ENCODE assay signal across 9 mouse cellular contexts in the genomic region with DNA sequence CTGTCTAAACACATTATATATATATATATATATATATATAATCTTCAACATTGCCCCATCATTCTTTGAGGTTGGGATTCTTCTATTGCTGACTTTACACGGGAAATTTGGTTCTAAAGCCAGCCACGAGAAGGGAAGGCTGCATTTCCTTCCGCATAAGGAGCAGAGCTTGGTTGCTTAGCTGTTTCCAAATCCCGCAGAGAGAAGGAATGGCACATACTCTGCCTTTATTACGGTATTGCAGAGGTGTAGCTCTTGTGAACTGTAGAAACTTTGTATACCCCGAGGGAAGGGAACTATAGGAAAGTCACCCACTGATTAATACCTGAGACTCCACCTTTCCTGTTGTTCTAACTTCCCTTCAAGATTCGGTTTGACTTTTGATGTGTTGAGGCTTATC. TPM values are rescaled to one million over a fixed set of nuclear protein-coding genes. Genes with fewer than 3 reads are reported as not detected.
A peak's percentile ranks its signal among the peaks of the same experiment; 100 is the strongest.
DNase-seq lines count a peak whose midpoint lies in the region; ATAC-seq lines count a peak whose summit lies in the region.
"Had no signal": no experiment of that assay in that cellular context is flagged by ENCODE, and none has a peak within 500 bp of the region (broad histone marks: within the 10 kb centered on the region; RNA-seq: fewer than 3 reads in every experiment).

No protein-coding gene starts in this region.

- peaks cover 18% of the 10 kb centered on the region for H3K4me1 ChIP-seq in kidney, embryonic 16.5 days (ENCODE audit: insufficient read depth, low read length)
- H3K4me1 ChIP-seq in embryonic facial prominence, embryonic 11.5 days (ENCODE audit: control insufficient read depth, insufficient read depth, low read length) = no peaks in the 10 kb centered on the region
- peaks cover 3% of the 10 kb centered on the region; the same call in 1 of the 2 replicates for H3K4me1 ChIP-seq in hindbrain, embryonic 12.5 days
- H3K4me1 ChIP-seq in midbrain, embryonic 15.5 days = peaks cover 26% of the 10 kb centered on the region

- H3K36me3 ChIP-seq in kidney, embryonic 16.5 days (ENCODE audit: insufficient read depth, low read length) = 0 out of 2 replicates have a peak, but pooled peaks cover 2% of the 10 kb centered on the region
- no peaks in the 10 kb centered on the region for H3K36me3 ChIP-seq in embryonic facial prominence, embryonic 11.5 days (replicated peaks; ENCODE audit: control insufficient read depth, insufficient read depth, low read depth, low read length)
- H3K36me3 ChIP-seq in hindbrain, embryonic 12.5 days = no peaks in the 10 kb centered on the region
- no peaks in the 10 kb centered on the region for H3K36me3 ChIP-seq in midbrain, embryonic 15.5 days (replicated peaks)

- WGBS in kidney, embryonic 16.5 days = 4% methylated on average over 7 of the region's 7 CpGs
- WGBS in embryonic facial prominence, embryonic 11.5 days = 4% methylated on average over 7 of the region's 7 CpGs
- 6% methylated on average over 7 of the region's 7 CpGs for WGBS in hindbrain, embryonic 12.5 days
- 12% methylated on average over 7 of the region's 7 CpGs for WGBS in midbrain, embryonic 15.5 days

- peak overlapping the region; percentile 85 for H3K9ac ChIP-seq in kidney, embryonic 16.5 days (replicated peaks; ENCODE audit: low read length)
- peak overlapping the region; percentile 90 for H3K9ac ChIP-seq in embryonic facial prominence, embryonic 11.5 days (replicated peaks; ENCODE audit: low read length)
- peak overlapping the region; percentile 35; the same call in 1 of the 2 replicates for H3K9ac ChIP-seq in hindbrain, embryonic 12.5 days
- H3K9ac ChIP-seq in midbrain, embryonic 15.5 days = no peak overlapping the region

- no peaks in the 10 kb centered on the region for H3K9me3 ChIP-seq in kidney, embryonic 16.5 days (ENCODE audit: low read length)
- H3K9me3 ChIP-seq in embryonic facial prominence, embryonic 11.5 days (replicated peaks; ENCODE audit: control insufficient read depth, low read length) = no peaks in the 10 kb centered on the region
- no peaks in the 10 kb centered on the region for H3K9me3 ChIP-seq in hindbrain, embryonic 12.5 days (replicated peaks)
- H3K9me3 ChIP-seq in midbrain, embryonic 15.5 days = no peaks in the 10 kb centered on the region

- H3K27ac ChIP-seq in kidney, embryonic 16.5 days (ENCODE audit: low read length) = peak overlapping the region; percentile 75
- H3K27ac ChIP-seq in embryonic facial prominence, embryonic 11.5 days (replicated peaks; ENCODE audit: low read depth, low read length) = 0 out of 2 replicates have a peak overlapping the region, but pooled peaks have one; percentile 13
- no peak overlapping the region for H3K27ac ChIP-seq in hindbrain, embryonic 12.5 days
- H3K27ac ChIP-seq in midbrain, embryonic 15.5 days = no peak overlapping the region
- H3K27ac ChIP-seq: macrophage had no signal

- no peak for ATAC-seq in kidney, embryonic 16.5 days (ENCODE audit: low FRiP score, low TSS enrichment)
- no peak for ATAC-seq in embryonic facial prominence, embryonic 11.5 days (replicated peaks; ENCODE audit: insufficient number of reproducible peaks, low FRiP score, low TSS enrichment, low read depth)
- no peak for ATAC-seq in hindbrain, embryonic 12.5 days (ENCODE audit: low FRiP score)
- no peak for ATAC-seq in midbrain, embryonic 15.5 days (replicated peaks)

- H3K4me3 ChIP-seq in kidney, embryonic 16.5 days (ENCODE audit: low read length) = peak overlapping the region; percentile 67
- peak overlapping the region; percentile 58 for H3K4me3 ChIP-seq in embryonic facial prominence, embryonic 11.5 days (ENCODE audit: low read depth, low read length)
- H3K4me3 ChIP-seq in hindbrain, embryonic 12.5 days = peak overlapping the region; percentile 54
- no peak overlapping the region for H3K4me3 ChIP-seq in midbrain, embryonic 15.5 days

- H3K27me3 ChIP-seq in kidney, embryonic 16.5 days (ENCODE audit: insufficient read depth, low read length) = no peaks in the 10 kb centered on the region
- no peaks in the 10 kb centered on the region for H3K27me3 ChIP-seq in embryonic facial prominence, embryonic 11.5 days (ENCODE audit: control insufficient read depth, insufficient read depth, low read length)
- H3K27me3 ChIP-seq in hindbrain, embryonic 12.5 days = peaks cover 10% of the 10 kb centered on the region; the same call in 1 of the 2 replicates
- peaks cover 22% of the 10 kb centered on the region for H3K27me3 ChIP-seq in midbrain, embryonic 15.5 days (replicated peaks)

- no peak for DNase-seq in kidney, adult 18-20 months
- DNase-seq in embryonic facial prominence, embryonic 11.5 days (ENCODE audit: low spot score) = no peak
- DNase-seq in thymus, postnatal 25 days = no peak
- DNase-seq in kidney, postnatal 25 days = no peak
- no peak for DNase-seq in cerebellum, adult 18-20 months

- H3K4me2 ChIP-seq in kidney, embryonic 16.5 days (replicated peaks; ENCODE audit: low read depth, low read length) = peak overlapping the region; percentile 64
- H3K4me2 ChIP-seq in embryonic facial prominence, embryonic 11.5 days (ENCODE audit: low read depth, low read length) = peak overlapping the region; percentile 67
- peak overlapping the region; percentile 74 for H3K4me2 ChIP-seq in hindbrain, embryonic 12.5 days (replicated peaks)
- peak overlapping the region; percentile 87 for H3K4me2 ChIP-seq in midbrain, embryonic 15.5 days

RNA-seq across cellular contexts. Expression of a gene that starts 2.6 kb away (rescaled TPM):
- 129 and 139 TPM in 2 replicates for polyA plus RNA-seq in kidney, embryonic 16.5 days (2015; fragmentation: Nextera tagmentation; extraction: Ambion mirVana)
- polyA plus RNA-seq in embryonic facial prominence, embryonic 11.5 days (2014; fragmentation: Nextera tagmentation; extraction: Ambion mirVana) = 367 and 391 TPM in 2 replicates
- polyA plus RNA-seq in hindbrain, embryonic 12.5 days (2016; fragmentation: Nextera tagmentation; extraction: Ambion mirVana) = 165 and 196 TPM in 2 replicates
- 113 and 132 TPM in 2 replicates for polyA plus RNA-seq in midbrain, embryonic 15.5 days (2015; fragmentation: Nextera tagmentation; extraction: Ambion mirVana)

Comparison
In these comparisons a context has a peak if more than half of its experiments do, and no peak if none do; other contexts are left out.
1. H3K27ac ChIP-seq: peak in kidney, embryonic 16.5 days (single experiment) and embryonic facial prominence, embryonic 11.5 days (single experiment); none in hindbrain, embryonic 12.5 days (single experiment) and midbrain, embryonic 15.5 days (single experiment).
2. Peak in every context shown above with its lines, with median percentiles within 50 percentile points of each other: H3K4me2 ChIP-seq.